Mouse (Mus musculus): ENCODE measurements around the gene Exoc6. TPM values are rescaled to one million over a fixed set of nuclear protein-coding genes. Genes with fewer than 3 reads are reported as not detected.
A peak's percentile ranks its signal among the peaks of the same experiment; 100 is the strongest.
"Not testable (repeated sequence)": the region's sequence is repeated elsewhere in the genome, so short reads cannot be mapped to it uniquely, and the experiment has no call there.

Gene Exoc6
- total RNA-seq (2022), result 10 to 100 TPM; 53.9 to 59.3 (median 55.6) TPM

- DNase-seq (ENCODE audit: low spot score in 2 of 2), result peak; percentile 54 to 66
Observed at GRCm38 (mm10) chr19:37550101-37551039, at the start of gene Exoc6. Gene Exoc6, plus strand, starts transcription at chr19:37550418.

GRCm38 (mm10) chr19:37502996-37503395 is 47.2 kb upstream of the Exoc6 start:
- no peak for DNase-seq (ENCODE audit: low spot score in 2 of 2)

GRCm38 (mm10) chr19:37506066-37506465 is 44.2 kb upstream of the Exoc6 start:
- no peak for DNase-seq (ENCODE audit: low spot score in 2 of 2)

- no peak for DNase-seq (ENCODE audit: low spot score in 2 of 2)
Observed at GRCm38 (mm10) chr19:37506614-37507013, 43.6 kb upstream of the Exoc6 start.

- DNase-seq (ENCODE audit: low spot score in 2 of 2), result peak; percentile 30 to 34
Observed at GRCm38 (mm10) chr19:37509725-37510124, 40.5 kb upstream of the Exoc6 start.

GRCm38 (mm10) chr19:37514811-37515292 is 35.4 kb upstream of the Exoc6 start:
- no peak for DNase-seq (ENCODE audit: low spot score in 2 of 2)

- DNase-seq (ENCODE audit: low spot score in 2 of 2), result no peak
Observed at GRCm38 (mm10) chr19:37517419-37517818, 32.8 kb upstream of the Exoc6 start.

GRCm38 (mm10) chr19:37520740-37521433 is 29.3 kb upstream of the Exoc6 start:
- DNase-seq (ENCODE audit: low spot score in 2 of 2), result no peak

- DNase-seq (ENCODE audit: low spot score in 2 of 2), result no peak
Observed at GRCm38 (mm10) chr19:37521434-37521781, 28.8 kb upstream of the Exoc6 start.

GRCm38 (mm10) chr19:37523280-37524062 is 26.7 kb upstream of the Exoc6 start:
- no peak for DNase-seq (ENCODE audit: low spot score in 2 of 2)

- DNase-seq (ENCODE audit: low spot score in 2 of 2), result no peak
Observed at GRCm38 (mm10) chr19:37525925-37526324, 24.3 kb upstream of the Exoc6 start.

- no peak for DNase-seq (ENCODE audit: low spot score in 2 of 2)
Observed at GRCm38 (mm10) chr19:37526768-37527167, 23.4 kb upstream of the Exoc6 start.

GRCm38 (mm10) chr19:37527736-37528135 is 22.5 kb upstream of the Exoc6 start:
- not testable (repeated sequence) for DNase-seq (ENCODE audit: low spot score in 2 of 2)

- no peak for DNase-seq (ENCODE audit: low spot score in 2 of 2)
Observed at GRCm38 (mm10) chr19:37528581-37528980, 21.6 kb upstream of the Exoc6 start.

- DNase-seq (ENCODE audit: low spot score in 2 of 2), result no peak
Observed at GRCm38 (mm10) chr19:37529296-37529695, 20.9 kb upstream of the Exoc6 start.

- DNase-seq (ENCODE audit: low spot score in 2 of 2), result no peak
Observed at GRCm38 (mm10) chr19:37529975-37530515, 20.2 kb upstream of the Exoc6 start.

GRCm38 (mm10) chr19:37530601-37531000 is 19.6 kb upstream of the Exoc6 start:
- no peak for DNase-seq (ENCODE audit: low spot score in 2 of 2)

- DNase-seq (ENCODE audit: low spot score in 2 of 2), result no peak
Observed at GRCm38 (mm10) chr19:37531200-37531845, 18.9 kb upstream of the Exoc6 start.

GRCm38 (mm10) chr19:37533196-37533595 is 17.0 kb upstream of the Exoc6 start:
- no peak for DNase-seq (ENCODE audit: low spot score in 2 of 2)

GRCm38 (mm10) chr19:37534737-37535365 is 15.4 kb upstream of the Exoc6 start:
- no peak for DNase-seq (ENCODE audit: low spot score in 2 of 2)

Data from gastrocnemius, adult 8-10 months (tissue).